Mouse (Mus musculus) lung, postnatal 4 days (tissue): ENCODE results near the gene Lztfl1.
"Not testable (repeated sequence)": the region's sequence is repeated elsewhere in the genome, so short reads cannot be mapped to it uniquely, and the experiment has no call there.

Source experiments
- DNase-seq, 2 experiments: peaks; one replicate each; pipeline ENCODE4 v3.0.0; 2021

Gene Lztfl1

GRCm38 (mm10) chr9:123717186-123718008, at the start of gene Lztfl1:
Lztfl1 (minus strand) TSS chr9:123717697.
- peak; percentile 97 for DNase-seq

- DNase-seq: no peak
These were observed 49.5 kb upstream of the Lztfl1 start for GRCm38 (mm10) chr9:123766996-123767395.

DNA sequence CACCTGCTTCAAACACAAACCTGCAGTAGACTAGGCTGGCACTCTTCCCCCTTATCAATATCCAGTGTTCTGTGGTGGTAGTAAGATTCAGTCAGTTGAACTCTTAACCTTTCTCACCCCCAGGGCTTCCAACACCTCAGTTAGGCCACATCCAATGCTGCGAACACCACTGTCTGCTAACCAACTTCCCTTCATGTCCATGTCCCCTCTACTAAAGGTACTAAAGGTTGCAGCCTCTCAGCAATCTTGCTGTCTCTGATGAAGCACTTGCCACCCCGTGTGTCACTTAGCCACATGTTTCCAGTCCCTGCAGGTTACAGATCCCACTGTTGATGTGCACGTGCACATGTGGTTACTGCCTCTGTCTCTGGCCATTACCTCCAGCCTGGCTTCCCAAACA, 46.3 kb upstream of the Lztfl1 start:
- no peak for DNase-seq

DNA sequence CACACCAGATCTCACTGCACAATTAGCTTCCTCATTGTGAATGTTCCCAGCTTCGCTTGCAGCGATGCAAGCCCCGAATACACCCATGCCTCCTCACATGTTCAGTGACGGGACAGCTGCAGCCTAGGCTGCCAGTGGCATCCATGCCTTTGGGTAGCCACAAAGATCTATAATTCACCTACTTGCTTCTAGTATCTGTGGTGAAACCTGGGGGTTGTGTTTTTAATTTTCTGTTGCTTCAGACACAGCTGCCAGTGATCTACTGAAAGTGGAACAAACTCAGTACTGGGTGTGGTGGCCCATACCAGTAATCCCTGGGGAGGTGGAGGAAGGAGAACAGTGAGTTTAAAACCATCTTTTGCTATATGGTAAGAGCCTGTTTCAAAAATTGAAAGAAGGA, 45.4 kb upstream of the Lztfl1 start:
- no peak for DNase-seq

- DNase-seq: no peak
These were observed 43.3 kb upstream of the Lztfl1 start for GRCm38 (mm10) chr9:123760806-123761205.

GRCm38 (mm10) chr9:123758645-123759044, 41.1 kb upstream of the Lztfl1 start:
- DNase-seq: no peak

- no peak for DNase-seq
These were observed 40.7 kb upstream of the Lztfl1 start for GRCm38 (mm10) chr9:123758156-123758555.

DNA sequence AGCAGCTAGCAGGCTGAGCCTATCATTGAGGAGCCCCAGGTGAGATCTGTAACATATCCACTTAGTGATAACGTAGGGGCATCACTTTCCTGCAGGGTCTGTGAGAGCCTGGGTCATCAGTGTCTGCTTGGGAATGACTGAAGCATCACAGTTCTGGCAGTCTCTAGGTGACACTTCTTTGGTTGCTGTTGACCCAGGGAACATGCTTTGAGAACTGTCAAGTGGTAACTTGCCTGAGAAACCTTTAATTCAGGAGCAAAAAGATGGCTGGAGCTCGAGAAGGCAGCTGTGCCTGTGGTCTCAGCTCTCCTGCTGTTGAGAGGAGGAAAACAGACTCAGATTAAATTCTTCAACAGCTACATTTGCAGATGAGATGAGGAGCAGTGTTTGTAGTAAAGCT, 39.8 kb upstream of the Lztfl1 start:
- no peak for DNase-seq

- peak in 1 of 2 experiments; percentile 24 for DNase-seq
These were observed 39.3 kb upstream of the Lztfl1 start for GRCm38 (mm10) chr9:123756752-123757151.

- peak; percentile 27 to 36 for DNase-seq
These were observed 36.8 kb upstream of the Lztfl1 start for GRCm38 (mm10) chr9:123754333-123754732.

DNA sequence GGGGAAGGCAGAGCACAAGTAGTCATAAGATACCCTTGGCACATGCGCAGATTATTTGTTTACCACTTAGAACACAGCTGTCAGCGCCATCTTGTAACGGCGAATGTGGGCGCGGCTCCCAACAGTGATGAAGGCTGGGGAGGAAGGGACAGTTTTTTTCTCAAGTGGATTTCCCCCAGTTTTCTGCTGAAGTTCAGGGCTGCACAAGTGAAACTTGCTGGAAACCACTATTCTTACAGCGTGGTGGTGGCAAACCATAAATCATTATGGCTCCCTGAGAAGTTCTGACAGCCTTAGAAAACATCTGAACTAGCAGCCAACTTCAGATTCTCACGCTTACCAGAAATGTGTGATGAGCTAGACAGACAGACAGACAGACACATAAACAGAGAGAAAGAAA, 32.2 kb upstream of the Lztfl1 start:
- not testable (repeated sequence) for DNase-seq

- DNase-seq: no peak
These were observed 23.3 kb upstream of the Lztfl1 start for GRCm38 (mm10) chr9:123740799-123741198.

DNA sequence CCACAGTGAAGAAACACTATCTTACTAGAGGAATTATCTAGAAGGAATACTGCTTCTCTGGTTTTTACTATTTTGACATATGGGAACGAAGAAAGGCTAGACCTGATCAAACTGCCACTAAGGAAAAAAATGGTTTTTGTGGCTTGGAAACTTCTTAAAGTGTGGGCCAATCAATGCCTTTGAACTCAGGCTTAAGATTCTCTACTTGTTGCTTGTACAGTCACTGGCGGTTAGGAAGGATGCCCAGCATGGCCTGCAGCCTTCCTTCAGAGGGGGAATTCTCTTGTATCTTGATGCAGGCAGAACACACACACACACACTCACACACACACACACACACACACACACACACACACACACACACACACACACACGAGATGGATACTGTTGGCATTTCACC, 16.6 kb upstream of the Lztfl1 start:
- DNase-seq: no peak

DNA sequence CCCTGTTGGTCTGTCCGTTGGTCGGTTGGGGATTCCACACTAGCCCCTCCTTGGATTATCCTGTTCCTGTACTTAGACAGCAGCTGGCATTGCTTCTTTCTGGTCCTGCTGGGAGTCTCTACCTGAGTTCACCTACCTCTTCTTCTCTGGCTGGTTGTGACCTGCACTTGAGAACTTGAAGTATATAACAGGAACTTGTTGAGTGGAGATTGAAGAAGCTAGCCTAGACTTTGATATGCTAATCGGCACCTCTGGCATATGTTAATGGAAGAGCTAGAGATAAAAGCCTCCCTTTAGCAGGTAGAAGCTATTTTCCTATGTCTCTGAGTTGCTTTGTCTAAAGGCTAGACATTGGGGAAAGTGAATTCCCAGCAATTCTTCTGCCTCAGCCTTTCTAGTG, 13.8 kb upstream of the Lztfl1 start:
- DNase-seq: no peak

DNA sequence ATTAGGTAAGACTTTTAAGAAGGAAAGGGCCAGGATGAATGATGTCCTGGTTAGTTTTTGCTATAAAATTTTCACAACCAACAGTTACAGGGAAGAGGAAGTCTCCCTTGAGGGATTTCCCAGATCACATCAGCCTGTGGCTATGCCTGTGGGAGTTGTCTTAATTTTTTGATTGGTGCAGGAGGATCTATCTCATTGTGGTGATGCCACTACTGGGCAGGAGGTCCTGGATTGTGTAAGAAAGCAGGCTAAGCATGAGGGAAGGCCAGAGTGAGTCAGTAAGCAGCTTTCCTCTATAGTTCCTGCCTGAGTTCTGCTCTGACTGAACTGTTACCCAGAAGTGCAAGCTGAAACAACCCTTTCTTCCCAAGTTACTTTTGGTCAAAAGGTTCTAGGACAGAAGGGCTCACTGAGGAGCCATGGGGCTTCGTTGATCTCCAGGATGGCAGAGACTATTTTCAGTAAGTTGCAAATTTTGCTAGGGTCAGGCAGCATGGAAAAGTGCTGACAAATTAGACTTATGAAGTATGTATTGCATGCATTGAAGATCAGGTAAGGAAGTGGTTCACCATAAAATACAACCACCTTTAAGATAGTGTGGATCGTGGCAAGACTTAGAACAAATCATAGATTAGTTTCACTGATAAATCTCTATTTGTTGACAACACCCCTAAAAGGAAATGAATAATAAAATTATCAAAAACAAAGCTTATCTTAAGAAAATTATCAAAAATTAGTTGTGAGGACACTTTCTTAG, 5.4 kb upstream of the Lztfl1 start:
- DNase-seq: peak in 1 of 2 experiments; percentile 7

GRCm38 (mm10) chr9:123716301-123716700, 1.2 kb downstream of the Lztfl1 start:
- no peak for DNase-seq

GRCm38 (mm10) chr9:123713111-123713510, 4.4 kb downstream of the Lztfl1 start:
- DNase-seq: no peak

GRCm38 (mm10) chr9:123709226-123709625, 8.3 kb downstream of the Lztfl1 start:
- no peak for DNase-seq

DNA sequence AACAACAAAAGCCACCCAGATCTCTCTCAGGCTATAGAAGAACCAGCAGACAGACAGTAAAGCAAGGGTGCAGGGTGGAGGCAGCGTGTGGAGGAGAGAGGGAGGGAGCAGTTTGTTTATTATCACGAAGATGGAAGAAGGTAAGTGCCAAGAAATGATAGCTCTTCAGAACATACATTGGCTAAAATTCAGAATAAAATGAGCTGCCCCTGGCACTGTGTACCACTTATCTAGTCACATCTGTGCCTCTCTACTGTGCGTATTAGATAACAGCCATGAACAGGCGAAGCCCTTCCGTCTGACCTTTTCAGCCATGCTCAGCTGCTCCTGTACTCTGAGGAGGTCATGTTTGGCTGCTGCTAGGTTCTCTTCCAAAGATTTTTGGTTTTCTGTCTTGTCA, 15.7 kb downstream of the Lztfl1 start:
- no peak for DNase-seq

DNA sequence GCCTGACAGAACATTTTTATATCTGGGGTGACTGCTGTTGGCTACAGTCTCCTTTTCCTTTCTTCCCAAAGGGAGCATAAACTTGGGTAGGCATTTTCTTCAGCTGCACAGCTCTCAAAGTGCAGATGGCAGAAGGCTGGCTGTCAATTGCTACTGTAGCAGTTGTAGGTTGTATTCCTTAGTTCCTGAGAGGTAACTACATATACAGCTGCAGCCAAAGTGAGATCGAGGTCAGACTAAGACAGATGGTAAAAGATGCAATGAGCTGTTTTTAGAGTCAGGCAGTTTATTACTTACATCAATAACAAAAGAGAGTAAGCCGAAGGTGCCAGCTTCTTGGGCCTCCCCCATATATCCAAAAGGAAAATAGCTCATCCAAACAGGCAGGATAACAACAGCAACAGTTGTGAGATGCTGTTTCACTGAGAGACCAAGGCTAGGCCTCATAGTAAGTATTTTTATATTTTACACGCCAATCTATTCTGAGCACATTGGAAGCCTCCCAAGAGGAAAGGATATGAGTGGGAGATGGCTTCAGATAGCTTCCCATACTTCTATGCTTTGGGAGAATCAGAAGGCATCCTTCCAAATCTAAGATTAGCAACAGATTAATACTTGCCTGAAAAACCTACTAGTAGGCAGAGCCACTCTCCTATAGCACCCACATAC, 21.7 kb downstream of the Lztfl1 start:
- DNase-seq: no peak

- DNase-seq: no peak
These were observed 29.3 kb downstream of the Lztfl1 start for GRCm38 (mm10) chr9:123688227-123688626.

- no peak for DNase-seq
These were observed 31.3 kb downstream of the Lztfl1 start for GRCm38 (mm10) chr9:123686206-123686605.

- no peak for DNase-seq
These were observed 33.8 kb downstream of the Lztfl1 start for GRCm38 (mm10) chr9:123683704-123684103.

- DNase-seq: no peak
These were observed 38.3 kb downstream of the Lztfl1 start for GRCm38 (mm10) chr9:123679198-123679597.
